Mouse (Mus musculus): ENCODE measurements around the gene Tal1.

DNA sequence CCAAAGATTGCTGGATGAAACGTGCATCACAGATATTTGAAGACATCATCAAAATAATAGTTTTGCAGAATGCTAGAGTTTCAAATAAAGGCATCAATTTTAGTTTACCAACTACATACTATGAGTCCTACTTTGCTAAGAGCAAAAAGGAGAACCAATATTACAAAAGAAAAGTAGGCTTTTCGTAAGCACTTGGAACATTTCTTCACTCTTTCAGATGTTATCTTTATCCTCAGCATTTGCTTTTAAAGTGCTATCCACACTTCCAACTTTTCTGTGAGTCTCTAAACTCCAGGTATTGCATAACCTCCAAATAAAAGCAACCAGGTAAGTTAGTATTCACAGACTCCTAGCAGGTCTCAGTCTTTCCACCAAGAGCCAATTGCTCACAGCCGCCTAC, 63.4 kb downstream of the Tal1 start:
- TF ChIP-seq CTCF (IDR thresholded peaks at IDR 0.05; ENCODE audit: borderline replicate concordance, insufficient read depth, low read length), result no peak
- no peak for TF ChIP-seq POLR2A (IDR thresholded peaks at IDR 0.05; ENCODE audit: low read depth, low read length)

Measured in embryonic fibroblast, embryonic 13.5 days (primary cell).